Mouse (Mus musculus) layer of hippocampus, postnatal 25 days (tissue): Measurements from ENCODE around the gene Cacna1c. TPM values are rescaled to one million over a fixed set of nuclear protein-coding genes. Genes with fewer than 3 reads are reported as not detected.
A peak's percentile ranks its signal among the peaks of the same experiment; 100 is the strongest.

Experiments
- DNase-seq, 2 experiments: peaks; one replicate each; pipeline ENCODE4 v3.0.0; 2022; ENCODE audit warnings: mixed read lengths in 2 of 2, low spot score in 1 of 2; ENCODE audit errors: extremely low spot score in 1 of 2
- total RNA-seq, 2 experiments: library from RNA; stranded (reverse); gene quantifications; 2 replicates each; pipeline ENCODE4 v1.2.3; 2021

The Cacna1c gene
- total RNA-seq, 2 experiments from 2014 or later, result 69.0 to 86.7 TPM

- no peak for DNase-seq
Observed at GRCm38 (mm10) chr6:119068650-119069049, 127.6 kb downstream of the Cacna1c start.

DNA sequence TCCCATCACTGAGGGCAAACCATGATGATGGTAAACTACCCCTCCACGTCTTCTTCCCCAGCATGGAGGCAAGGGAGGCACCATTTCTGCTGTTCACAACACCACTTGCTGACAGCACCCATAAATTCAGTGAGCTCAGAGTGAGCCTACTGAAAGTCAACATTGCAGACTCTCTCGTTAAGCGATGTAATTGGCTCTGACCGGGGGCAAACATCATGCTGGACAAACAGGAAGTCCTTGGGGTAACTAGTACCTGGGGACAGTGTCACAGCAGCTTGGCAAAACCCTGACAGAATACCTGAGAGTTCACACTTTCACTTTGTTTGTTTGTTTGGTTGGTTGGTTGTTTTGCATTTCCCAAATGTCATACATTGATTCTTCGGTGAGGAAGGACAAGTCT is 131.3 kb downstream of the Cacna1c start:
- no peak for DNase-seq

DNA sequence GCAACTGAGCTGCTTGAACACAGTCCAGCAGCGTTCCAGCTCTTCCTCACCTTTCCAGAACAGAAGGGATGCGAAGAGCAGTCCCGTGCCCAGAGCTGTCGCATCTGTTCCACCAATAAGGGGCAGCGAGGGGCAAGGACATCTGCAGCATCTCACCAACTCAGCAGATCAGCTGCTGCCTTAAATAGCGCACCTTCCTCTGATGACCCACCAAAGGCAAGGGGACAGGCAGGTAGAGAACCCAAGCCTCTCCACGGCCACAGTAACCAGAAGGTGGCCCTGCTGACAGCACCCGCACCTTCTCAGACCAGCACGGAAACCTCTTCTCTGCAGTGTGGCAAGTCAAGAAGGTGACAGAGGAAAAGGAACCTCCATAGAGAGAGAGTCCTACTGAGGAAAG is 131.8 kb downstream of the Cacna1c start:
- no peak for DNase-seq

DNA sequence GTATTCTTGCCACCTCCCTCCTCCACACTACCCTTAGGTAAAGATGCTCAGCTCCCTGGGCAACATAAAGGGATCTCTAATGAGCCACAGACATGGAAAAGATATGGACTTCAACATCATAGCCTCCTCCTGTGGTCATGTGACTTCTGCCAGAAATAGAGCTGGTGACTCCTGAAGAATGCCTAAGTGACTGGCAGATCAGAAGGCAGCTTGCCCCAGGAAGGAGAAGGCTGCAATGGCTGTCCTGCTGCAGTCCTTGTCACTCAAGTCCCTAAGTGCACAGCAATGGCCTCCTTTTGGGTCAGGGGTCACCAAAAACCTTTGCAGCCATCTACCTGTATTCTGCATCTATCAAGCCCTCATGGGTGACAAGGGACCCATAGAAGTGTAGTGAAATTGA is 133.5 kb downstream of the Cacna1c start:
- no peak for DNase-seq

DNA sequence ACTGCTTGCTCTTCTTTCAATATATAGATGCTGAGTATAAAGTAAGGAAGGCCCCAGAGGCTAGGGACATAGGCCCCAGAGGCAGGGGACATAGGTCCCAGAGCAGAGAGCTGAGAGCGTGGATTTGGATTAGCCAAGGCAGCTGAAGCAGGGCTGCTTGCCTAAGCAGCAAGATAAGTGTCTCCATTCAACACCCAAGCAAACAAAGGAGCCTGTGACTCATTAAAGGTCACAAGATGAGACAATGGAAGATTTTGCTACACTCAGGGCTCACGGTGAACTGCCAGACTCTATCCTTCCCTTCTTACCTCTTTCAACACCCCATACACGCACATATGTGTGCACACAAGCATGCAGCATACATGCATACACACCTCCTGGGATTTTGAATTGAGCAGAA is 137.3 kb downstream of the Cacna1c start:
- no peak for DNase-seq

DNA sequence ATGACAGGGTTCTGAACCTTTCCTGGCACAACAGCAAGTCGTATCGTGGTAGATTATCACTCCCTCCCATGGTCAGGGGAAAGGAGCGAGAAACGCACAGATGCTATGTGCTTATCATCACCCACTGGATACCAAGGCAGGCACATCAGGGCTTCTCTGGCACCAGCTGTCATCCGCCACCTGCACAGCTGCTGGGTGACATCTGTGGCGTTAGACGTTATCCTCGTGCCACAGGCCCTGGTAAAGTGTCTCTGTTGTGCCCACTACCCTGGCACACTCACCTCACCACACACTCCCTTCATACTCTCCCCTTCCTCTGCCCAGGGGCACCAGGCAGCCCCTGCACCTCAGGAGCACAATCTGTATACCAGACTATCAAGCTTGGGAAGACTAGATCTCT is 137.8 kb downstream of the Cacna1c start:
- no peak for DNase-seq

GRCm38 (mm10) chr6:119057076-119057479 is 139.1 kb downstream of the Cacna1c start:
- DNase-seq, result peak in 1 of 2 experiments; percentile 38

DNA sequence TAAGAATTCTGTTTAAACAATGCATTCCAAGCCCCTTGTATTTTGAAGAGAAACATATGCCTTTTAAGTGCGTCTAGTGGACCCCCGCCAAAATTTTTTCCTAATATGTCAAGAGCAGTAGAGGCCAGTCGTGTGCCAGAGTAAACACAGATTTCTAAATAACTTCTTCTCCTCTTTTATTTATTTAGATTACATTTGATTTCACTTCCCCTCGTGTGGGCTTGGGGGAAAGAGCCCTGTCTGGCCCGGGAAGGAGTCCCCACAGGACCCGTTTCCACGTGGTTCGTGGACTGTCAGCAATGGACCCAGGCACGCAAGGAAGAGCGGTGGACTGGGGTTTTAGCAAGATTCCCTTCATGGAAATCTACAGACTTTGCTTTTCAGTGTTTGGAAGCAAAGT is 143.4 kb downstream of the Cacna1c start:
- no peak for DNase-seq

DNA sequence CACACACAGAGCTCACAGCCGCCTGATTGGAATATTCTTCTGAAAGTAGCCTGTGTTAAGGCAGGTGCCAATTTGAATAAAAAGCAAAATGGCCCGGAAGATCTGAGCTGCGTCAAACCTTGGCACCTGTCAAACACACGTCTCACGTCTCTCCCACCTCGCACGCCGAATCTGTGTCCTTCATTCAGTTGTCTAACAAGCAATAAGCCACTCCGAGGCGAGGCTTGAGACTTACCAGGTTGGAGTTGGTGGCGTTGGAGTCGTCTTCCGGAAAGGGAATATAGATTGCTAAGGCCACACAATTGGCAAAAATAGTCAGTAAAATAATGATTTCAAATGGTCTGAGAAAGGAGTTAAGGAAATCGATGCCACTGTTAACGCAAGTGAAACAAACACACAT is 143.9 kb downstream of the Cacna1c start:
- no peak for DNase-seq

- no peak for DNase-seq
Observed at GRCm38 (mm10) chr6:119051721-119052120, 144.5 kb downstream of the Cacna1c start.

- DNase-seq, result no peak
Observed at GRCm38 (mm10) chr6:119047340-119047739, 148.9 kb downstream of the Cacna1c start.

- peak in 1 of 2 experiments; percentile 37 for DNase-seq
Observed at GRCm38 (mm10) chr6:119045498-119045897, 150.7 kb downstream of the Cacna1c start.

GRCm38 (mm10) chr6:119044148-119044547 is 152.1 kb downstream of the Cacna1c start:
- no peak for DNase-seq

DNA sequence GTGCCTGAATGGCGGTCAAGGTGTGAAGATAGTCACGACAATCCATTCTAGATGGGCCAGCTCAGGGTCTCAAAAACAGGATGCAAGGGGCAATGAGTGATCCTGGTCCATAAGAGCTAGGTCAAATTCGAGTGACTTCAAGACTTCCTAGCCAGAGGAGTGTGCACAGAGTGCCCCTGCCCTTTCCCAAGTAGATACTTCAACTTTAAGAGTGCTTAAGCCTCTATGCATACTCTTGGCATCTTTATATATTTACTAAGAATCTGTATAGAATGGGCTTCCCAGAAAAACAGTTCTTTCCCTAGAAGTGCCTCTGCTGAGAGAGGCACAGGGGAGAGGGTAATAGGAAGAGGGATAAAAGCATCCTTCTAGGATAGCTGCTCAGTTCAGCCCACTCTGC is 153.4 kb downstream of the Cacna1c start:
- no peak for DNase-seq

- no peak for DNase-seq
Observed at GRCm38 (mm10) chr6:119040961-119041360, 155.3 kb downstream of the Cacna1c start.

GRCm38 (mm10) chr6:119039815-119040214 is 156.4 kb downstream of the Cacna1c start:
- DNase-seq, result no peak

DNA sequence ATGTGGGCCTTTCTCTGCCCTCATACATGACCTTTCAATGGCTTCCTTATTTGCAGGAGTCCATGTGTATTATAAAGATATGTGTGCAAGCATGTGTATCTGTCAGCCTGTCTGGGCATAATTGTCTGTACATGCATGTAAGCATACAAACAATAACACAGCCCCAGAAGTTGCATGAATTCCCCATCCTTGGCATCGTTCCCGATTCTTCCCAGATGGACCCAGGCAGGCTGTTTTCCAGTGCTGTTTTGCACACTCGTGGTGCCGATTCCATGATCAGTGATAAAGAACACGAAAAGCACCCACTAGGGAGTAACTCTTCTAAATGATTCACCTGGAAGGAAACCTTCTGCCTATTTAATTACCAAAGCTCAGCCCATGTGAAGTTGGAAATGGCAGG is 156.9 kb downstream of the Cacna1c start:
- DNase-seq, result no peak

GRCm38 (mm10) chr6:119037815-119038214 is 158.4 kb downstream of the Cacna1c start:
- DNase-seq, result no peak

DNA sequence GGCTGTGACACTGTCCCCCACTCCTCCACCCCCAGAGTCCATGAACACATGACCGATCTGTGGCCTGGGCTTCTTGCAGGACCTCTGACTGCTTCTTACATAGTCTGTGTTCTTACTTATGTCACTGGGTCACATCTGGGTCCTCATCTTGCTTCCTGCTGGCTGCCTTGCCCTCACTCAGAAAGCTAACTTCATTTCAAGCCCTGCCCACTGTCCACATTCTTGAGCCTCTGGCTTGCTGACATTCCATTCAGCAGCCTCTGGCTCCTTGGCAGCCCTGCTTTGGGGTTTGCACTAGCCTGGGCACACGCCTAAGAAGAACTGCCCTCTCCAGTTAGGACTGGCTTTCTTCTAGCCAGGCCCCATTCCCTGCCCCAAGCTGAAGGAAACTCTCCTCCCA is 159.2 kb downstream of the Cacna1c start:
- DNase-seq, result no peak

DNA sequence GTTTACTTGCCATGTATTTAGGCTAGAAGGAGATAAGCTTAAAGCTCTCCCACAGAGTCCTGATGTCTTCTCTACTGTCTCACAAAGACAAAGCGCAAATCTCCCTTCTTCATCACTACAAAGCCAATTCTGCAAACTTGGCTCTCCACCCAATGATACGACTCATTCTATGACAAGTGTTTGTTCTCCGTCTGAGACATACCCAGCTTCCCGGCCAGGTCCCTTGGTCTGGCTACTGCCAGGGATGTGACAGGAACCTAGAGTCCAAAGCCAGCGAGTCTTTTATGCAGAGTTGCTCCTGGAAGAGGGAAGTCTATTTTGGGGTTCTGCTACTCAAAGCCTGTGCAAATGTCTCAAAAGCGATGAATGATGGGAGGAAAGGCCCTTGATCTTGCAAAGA is 160.9 kb downstream of the Cacna1c start:
- DNase-seq, result no peak

DNA sequence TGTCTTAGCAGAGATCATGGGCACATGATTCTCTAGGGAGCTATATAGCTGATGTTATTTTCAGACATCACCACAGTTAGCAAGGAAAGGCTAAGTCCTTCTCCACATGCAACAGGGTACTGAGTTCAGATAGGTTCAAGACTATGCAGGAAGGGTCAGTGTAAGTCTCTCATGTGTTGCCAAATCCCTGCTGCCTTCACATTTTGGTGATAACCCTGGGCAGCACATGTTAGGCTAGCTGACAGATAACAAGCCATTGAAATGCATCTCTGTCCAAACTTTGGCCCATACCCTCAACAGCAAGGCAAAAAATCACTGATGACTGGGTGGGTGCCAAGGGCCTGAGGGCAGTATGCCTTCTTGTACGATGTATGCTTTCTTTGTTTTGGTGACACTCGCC is 161.3 kb downstream of the Cacna1c start:
- no peak for DNase-seq

DNA sequence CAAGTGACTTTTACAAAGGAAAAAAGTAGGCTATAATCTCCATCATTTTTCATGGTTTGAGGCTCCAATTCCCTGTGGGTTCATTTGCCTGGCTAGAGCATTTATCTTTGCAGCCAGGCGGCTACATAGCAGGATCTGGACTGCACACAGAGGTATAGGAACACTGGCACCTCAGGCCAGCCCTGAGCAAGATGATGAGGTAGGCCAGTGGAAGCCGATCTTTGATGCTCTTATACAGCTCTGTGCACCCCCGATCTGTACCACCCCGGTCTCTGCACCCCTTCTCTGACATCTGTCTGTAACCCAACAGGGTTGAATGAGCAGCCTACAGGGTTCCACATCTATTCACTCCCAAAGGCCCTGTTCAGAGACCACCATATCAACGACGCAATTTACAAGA is 168.3 kb downstream of the Cacna1c start:
- no peak for DNase-seq

DNA sequence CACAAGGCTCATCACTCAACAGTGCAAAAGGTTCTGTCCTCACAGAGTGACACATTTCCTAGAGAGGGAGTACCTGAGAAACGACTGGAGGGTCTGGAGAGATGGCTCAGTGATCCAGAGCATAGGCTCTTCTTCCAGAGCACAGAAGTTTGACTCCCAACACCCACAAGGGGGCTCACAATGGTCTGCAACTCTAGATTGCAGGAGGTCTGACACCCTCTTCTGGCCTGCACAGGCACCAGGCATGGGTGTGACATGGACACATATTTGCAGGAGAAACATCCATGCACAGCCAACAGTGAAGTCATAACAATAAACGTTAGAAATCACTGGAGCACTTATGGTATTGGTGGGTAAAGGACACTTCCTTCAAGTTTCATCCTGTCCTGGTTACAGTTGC is 173.4 kb downstream of the Cacna1c start:
- no peak for DNase-seq
